Mouse (Mus musculus) hindbrain, embryonic 11.5 days (tissue): ENCODE measurements around the gene Vps54. TPM values are rescaled to one million over a fixed set of nuclear protein-coding genes. Genes with fewer than 3 reads are reported as not detected.

ENCODE experiments used
- ATAC-seq: fragments of 200-750 bp; cut with Nextera tagmentation; 2 replicates; pipeline ENCODE4 v1.8.0; 2017; ENCODE audit warnings: mild to moderate bottlenecking, moderate TSS enrichment, moderate library complexity; ENCODE audit not compliant: low FRiP score
- DNase-seq: peaks from one replicate; pipeline ENCODE4 v3.0.0-alpha.2; 2015; ENCODE audit warnings: low spot score
- H3K27ac ChIP-seq: fragments of 300-500 bp; sonication (generic); 2 replicates; pipeline ENCODE4 v1.5.1; 2014; ENCODE audit warnings: mild to moderate bottlenecking, low read depth, low read length
- H3K27me3 ChIP-seq: fragments of 300-500 bp; sonication (generic); 2 replicates; pipeline ENCODE4 v1.6.1; 2014; ENCODE audit warnings: mild to moderate bottlenecking, low read length, moderate library complexity, mixed read lengths; ENCODE audit not compliant: control insufficient read depth, insufficient read depth
- H3K36me3 ChIP-seq: fragments of 300-500 bp; sonication (generic); 2 replicates; pipeline ENCODE4 v1.6.1; 2014; ENCODE audit warnings: mild to moderate bottlenecking, low read length, moderate library complexity, mixed read lengths; ENCODE audit not compliant: control insufficient read depth, insufficient read depth
- H3K4me1 ChIP-seq: fragments of 300-500 bp; sonication (generic); replicated peaks from 2 replicates; pipeline ENCODE4 v1.6.1; 2014; ENCODE audit warnings: low read length, mixed read lengths; ENCODE audit not compliant: control insufficient read depth, insufficient read depth
- H3K4me2 ChIP-seq: fragments of 300-500 bp; sonication (generic); replicated peaks from 2 replicates; pipeline ENCODE4 v1.6.1; 2014; ENCODE audit warnings: mild to moderate bottlenecking, low read depth, low read length
- H3K4me3 ChIP-seq: fragments of 300-500 bp; sonication (generic); 2 replicates; pipeline ENCODE4 v1.5.1; 2014; ENCODE audit warnings: low read depth, low read length
- H3K9ac ChIP-seq: fragments of 300-500 bp; sonication (generic); 2 replicates; pipeline ENCODE4 v1.6.1; 2014; ENCODE audit warnings: low read depth, low read length
- H3K9me3 ChIP-seq: fragments of 300-500 bp; sonication (generic); 2 replicates; pipeline ENCODE4 v1.6.1; 2016; ENCODE audit warnings: low read length; ENCODE audit not compliant: control insufficient read depth
- WGBS: fragments of 180-500 bp; shearing (Covaris S2); extraction: QIAGEN DNeasy Blood & Tissue Kit; methylation state at CpG from one replicate; pipeline ENCODE4 v1.1.7; 2014; 5-methylcytosine and 5-hydroxymethylcytosine counted together
- polyA plus RNA-seq: library from polyadenylated mRNA; unstranded; fragments of >200 nt; fragmentation: Nextera tagmentation; extraction: Ambion mirVana; gene quantifications from 2 replicates; pipeline ENCODE4 v1.2.1, GENCODE M21; 2014

Vps54 gene
- polyA plus RNA-seq, 1 experiment from 2014 or later: 15.1 TPM

DNA sequence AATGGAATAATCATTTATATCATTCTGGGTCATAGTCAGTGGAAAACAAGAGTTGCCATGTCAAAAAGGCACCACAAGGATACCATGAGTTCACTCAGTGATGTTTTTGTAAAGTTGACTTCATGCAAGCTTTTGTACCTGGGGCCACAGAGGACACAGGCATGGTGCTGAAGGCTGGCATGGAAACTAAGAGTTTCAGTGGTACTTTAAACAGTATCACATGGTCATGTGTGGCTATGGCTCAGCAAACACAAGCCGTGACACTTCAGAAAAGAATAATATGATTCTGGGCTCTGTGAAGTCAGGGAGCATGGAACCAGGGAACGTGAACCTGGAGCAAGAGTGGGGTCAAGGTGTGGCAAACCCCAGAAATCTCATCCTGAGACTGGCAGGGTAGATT, 17.7 kb upstream of the Vps54 start:
- DNase-seq (no peak), ATAC-seq (no peak)
- 80% methylated on average over 2 of the region's 2 CpGs for WGBS
- no peaks in the 10 kb centered on the region for H3K4me1 ChIP-seq
- no peak overlapping the region for H3K4me3 ChIP-seq
- H3K4me2 ChIP-seq: no peak overlapping the region
- no peaks in the 10 kb centered on the region for H3K36me3 ChIP-seq
- H3K9me3 ChIP-seq: no peaks in the 10 kb centered on the region
- H3K27me3 ChIP-seq: no peaks in the 10 kb centered on the region
- no peak overlapping the region for H3K27ac ChIP-seq
- no peak overlapping the region for H3K9ac ChIP-seq

DNA sequence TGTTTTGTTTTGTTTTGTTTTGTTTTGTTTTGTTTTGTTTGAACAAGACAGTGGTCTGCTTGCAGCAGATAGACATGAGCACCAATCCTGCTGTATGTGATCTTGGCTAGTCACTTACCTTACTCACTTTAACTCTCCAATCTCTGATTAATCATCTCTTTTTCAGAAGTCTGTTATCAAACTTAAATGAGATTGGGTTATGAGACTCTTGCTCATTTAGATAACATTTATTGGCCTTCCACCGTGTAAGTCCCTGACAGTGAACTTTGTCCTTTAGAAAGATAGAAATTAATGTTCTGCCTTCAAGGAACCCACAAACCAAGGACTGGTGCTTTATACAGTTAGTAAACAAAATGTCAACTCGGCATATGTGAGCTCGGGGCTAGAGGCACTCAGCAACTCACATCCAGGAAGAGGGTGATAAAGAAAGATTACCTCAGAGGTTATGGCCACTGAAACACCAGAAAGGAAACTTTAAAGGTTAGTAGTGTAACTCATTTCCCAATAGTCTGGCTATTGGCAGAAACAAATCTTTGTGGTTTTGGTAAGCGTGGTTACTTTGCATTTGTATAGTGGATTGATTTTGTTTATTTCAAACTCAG, 16.4 kb upstream of the Vps54 start:
- no peak overlapping the region for H3K4me2 ChIP-seq
- no peaks in the 10 kb centered on the region for H3K27me3 ChIP-seq
- DNase-seq (no peak), ATAC-seq (no peak)
- H3K4me1 ChIP-seq: no peaks in the 10 kb centered on the region
- no peak overlapping the region for H3K4me3 ChIP-seq
- H3K27ac ChIP-seq: no peak overlapping the region
- H3K36me3 ChIP-seq: no peaks in the 10 kb centered on the region
- no peaks in the 10 kb centered on the region for H3K9me3 ChIP-seq
- H3K9ac ChIP-seq: no peak overlapping the region
- WGBS: 88% methylated on average over 4 of the region's 4 CpGs

DNA sequence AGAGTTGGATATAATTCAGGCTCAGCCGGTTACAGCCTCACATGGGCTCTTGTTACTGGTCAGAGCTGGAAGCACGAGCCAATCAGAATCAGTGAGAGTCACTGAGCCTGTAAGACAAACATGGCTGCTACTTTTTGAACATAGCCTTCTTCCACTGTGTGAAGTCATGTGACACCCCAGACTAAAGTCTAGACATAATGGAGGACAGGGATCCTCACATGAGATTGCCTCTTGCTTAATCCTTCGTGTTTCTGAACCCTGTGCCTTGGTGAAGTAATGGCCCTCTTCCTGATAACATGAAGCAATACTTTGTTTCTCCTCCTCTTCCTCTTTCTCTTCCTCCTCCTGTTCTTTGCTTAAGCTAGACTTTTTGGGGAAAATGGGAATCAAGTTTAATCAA, 15.5 kb upstream of the Vps54 start:
- Histone ChIP-seq H3K9me3 (no peaks in the 10 kb centered on the region), H3K27ac (no peak overlapping the region), H3K4me3 (no peak overlapping the region), H3K4me2 (no peak overlapping the region), H3K9ac (no peak overlapping the region), H3K27me3 (no peaks in the 10 kb centered on the region), H3K36me3 (no peaks in the 10 kb centered on the region), H3K4me1 (no peaks in the 10 kb centered on the region)
- WGBS: 93% methylated on average over 3 of the region's 3 CpGs
- DNase-seq (no peak), ATAC-seq (no peak)

DNA sequence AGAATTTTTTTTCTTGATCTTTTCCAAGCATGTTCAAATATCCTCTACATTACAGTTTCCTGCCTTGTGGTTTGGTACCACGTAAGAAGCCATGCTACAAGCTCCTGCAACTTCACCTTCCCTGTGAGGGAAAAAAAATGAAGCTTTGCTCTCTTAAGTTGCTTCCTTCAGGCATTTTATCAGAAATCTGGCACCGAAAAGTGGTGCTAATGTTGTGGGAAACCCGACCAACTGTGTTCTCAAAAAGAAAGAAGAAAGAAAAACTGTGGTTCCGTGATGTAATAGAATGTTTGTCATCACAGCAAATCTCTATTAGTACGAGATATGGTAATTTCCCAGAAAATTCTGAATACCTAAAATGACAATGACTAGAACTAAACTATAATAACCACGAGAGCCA, 15.0 kb upstream of the Vps54 start:
- WGBS: 87% methylated on average over 6 of the region's 6 CpGs
- Histone ChIP-seq H3K4me3 (no peak overlapping the region), H3K4me2 (no peak overlapping the region), H3K27me3 (no peaks in the 10 kb centered on the region), H3K9me3 (no peaks in the 10 kb centered on the region), H3K27ac (no peak overlapping the region), H3K4me1 (no peaks in the 10 kb centered on the region), H3K36me3 (no peaks in the 10 kb centered on the region), H3K9ac (no peak overlapping the region)
- DNase-seq (no peak), ATAC-seq (no peak)

DNA sequence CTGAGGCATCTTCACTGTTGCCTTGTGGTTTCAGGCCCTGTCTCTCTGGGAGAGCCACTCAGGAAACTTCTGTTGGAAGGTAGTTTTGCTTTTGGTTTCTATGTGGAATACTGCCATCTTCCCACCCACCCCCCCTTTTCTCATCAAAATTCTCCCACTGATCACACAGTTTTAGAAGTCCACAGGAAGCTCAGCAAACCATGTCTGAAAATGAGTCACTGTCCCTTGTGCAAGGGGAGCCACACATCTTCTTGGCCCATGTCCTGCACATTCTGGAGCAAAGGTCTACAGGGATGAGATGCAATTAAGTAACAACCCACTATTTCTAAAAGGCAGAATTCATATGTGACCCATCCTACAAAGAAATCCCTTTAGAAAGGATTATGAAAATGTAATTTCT, 14.6 kb upstream of the Vps54 start:
- Histone ChIP-seq H3K36me3 (no peaks in the 10 kb centered on the region), H3K27ac (no peak overlapping the region), H3K9me3 (no peaks in the 10 kb centered on the region), H3K27me3 (no peaks in the 10 kb centered on the region), H3K4me1 (no peaks in the 10 kb centered on the region), H3K9ac (no peak overlapping the region), H3K4me3 (no peak overlapping the region), H3K4me2 (no peak overlapping the region)
- ATAC-seq (no peak), DNase-seq (no peak)

DNA sequence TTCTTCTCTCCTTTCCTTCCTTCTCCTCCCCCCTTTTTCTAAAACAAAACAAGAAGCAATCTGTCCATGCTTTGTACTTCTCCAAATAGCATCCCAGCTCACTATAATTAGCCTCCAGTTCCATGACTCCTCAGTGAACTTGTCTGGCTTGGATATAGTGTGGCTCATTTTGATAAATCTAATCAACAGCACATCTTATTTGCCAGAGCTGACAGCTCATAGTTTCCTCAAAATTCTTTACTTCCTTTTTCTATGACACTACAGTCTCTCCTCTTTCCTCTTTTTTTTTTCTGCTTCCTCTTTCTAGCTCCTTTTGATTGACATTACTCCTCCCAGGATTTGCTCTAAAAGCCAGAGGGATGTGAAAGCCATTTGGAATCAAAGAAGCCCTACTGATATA, 14.1 kb upstream of the Vps54 start:
- no peaks in the 10 kb centered on the region for H3K4me1 ChIP-seq
- no peak overlapping the region for H3K4me3 ChIP-seq
- no peak overlapping the region for H3K4me2 ChIP-seq
- no peaks in the 10 kb centered on the region for H3K9me3 ChIP-seq
- ATAC-seq (no peak), DNase-seq (no peak)
- H3K27ac ChIP-seq: no peak overlapping the region
- H3K36me3 ChIP-seq: no peaks in the 10 kb centered on the region
- no peak overlapping the region for H3K9ac ChIP-seq
- H3K27me3 ChIP-seq: no peaks in the 10 kb centered on the region

DNA sequence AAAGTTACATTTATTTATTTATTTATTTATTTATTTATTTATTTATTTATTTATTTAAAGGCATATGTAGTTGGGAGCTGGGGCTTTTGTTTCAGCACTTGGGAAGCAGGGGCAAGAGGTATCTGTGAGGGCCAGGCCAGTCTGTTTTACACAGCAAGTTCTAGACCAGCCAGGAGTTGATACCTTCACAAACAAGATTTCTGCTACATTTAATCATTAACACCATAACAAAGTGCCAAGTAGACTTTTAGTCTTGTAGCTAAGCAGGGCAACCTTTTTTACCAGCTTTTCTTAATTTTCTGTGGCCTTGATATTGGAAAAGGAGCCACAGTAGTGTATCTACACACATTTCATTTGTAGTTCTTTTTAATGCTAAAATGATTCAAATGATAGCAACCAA, 3.7 kb upstream of the Vps54 start:
- Histone ChIP-seq H3K27me3 (no peaks in the 10 kb centered on the region), H3K36me3 (no peaks in the 10 kb centered on the region), H3K4me2 (no peak overlapping the region), H3K9ac (no peak overlapping the region), H3K9me3 (no peaks in the 10 kb centered on the region), H3K27ac (no peak overlapping the region), H3K4me3 (no peak overlapping the region), H3K4me1 (0 out of 2 replicates have a peak, but pooled peaks cover 2% of the 10 kb centered on the region)
- ATAC-seq (no peak), DNase-seq (no peak)

DNA sequence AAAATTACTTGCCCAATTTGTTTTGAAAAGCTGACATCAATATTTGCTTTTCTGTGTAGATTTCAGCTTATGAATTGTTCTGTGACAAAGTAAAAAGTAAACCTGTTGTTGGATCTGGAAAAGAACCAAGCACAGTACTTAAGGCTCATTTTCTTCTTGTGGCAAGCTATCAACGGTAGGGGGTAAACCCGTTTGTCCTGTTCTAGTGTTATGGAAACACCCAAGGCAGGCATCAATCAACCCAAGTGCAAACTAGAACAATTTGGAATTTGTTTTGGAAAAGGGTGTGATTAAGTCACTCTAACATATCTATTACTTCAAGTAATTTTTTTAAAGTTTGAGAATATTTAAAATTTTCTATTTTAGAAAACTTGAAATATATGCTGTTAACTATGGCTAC, 3.3 kb upstream of the Vps54 start:
- 64% methylated on average over 2 of the region's 2 CpGs for WGBS
- ATAC-seq (no peak), DNase-seq (no peak)
- no peaks in the 10 kb centered on the region for H3K36me3 ChIP-seq
- no peaks in the 10 kb centered on the region for H3K9me3 ChIP-seq
- H3K4me2 ChIP-seq: no peak overlapping the region
- H3K27me3 ChIP-seq: no peaks in the 10 kb centered on the region
- H3K4me3 ChIP-seq: no peak overlapping the region
- H3K9ac ChIP-seq: no peak overlapping the region
- H3K27ac ChIP-seq: no peak overlapping the region
- 0 out of 2 replicates have a peak, but pooled peaks cover 2% of the 10 kb centered on the region for H3K4me1 ChIP-seq

DNA sequence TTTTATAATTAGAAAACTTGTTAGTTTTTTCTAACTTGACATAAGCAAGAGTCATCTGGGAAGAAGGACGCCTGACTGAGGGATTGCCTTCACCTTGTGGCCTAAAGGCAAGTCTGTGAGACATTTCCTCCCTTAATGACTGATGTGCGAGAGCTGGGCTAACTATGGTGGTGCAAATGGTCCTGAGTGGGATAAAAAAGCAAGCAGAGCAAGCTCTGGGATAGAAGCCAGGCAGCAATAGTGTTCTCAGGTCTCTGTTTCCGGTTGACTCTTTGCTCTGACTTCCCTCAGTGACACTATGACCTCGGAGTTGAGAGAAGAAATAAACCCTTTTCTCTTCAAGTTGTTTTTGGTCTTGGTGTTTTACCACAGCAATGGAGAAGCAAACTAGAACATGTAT, 2.1 kb upstream of the Vps54 start:
- no peaks in the 10 kb centered on the region for H3K36me3 ChIP-seq
- H3K4me2 ChIP-seq: no peak overlapping the region
- WGBS: 82% methylated on average over 4 of the region's 4 CpGs
- no peak overlapping the region for H3K27ac ChIP-seq
- H3K9ac ChIP-seq: no peak overlapping the region
- H3K4me3 ChIP-seq: no peak overlapping the region
- no peaks in the 10 kb centered on the region for H3K9me3 ChIP-seq
- H3K4me1 ChIP-seq: 0 out of 2 replicates have a peak, but pooled peaks cover 2% of the 10 kb centered on the region
- ATAC-seq: no peak
- no peak for DNase-seq
- no peaks in the 10 kb centered on the region for H3K27me3 ChIP-seq
